Mouse (Mus musculus) forebrain, embryonic 15.5 days (tissue): ENCODE data around the gene Krt9. TPM values are rescaled to one million over a fixed set of nuclear protein-coding genes. Genes with fewer than 3 reads are reported as not detected.

Source experiments
- ATAC-seq: fragments of 200-750 bp; cut with Nextera tagmentation; replicated peaks from 2 replicates; pipeline ENCODE4 v1.8.0; 2017; ENCODE audit warnings: mild to moderate bottlenecking, moderate TSS enrichment, moderate library complexity
- H3K27ac ChIP-seq: fragments of 300-500 bp; sonication (generic); replicated peaks from 2 replicates; pipeline ENCODE4 v1.5.1; 2015; ENCODE audit warnings: mild to moderate bottlenecking, inconsistent platforms
- H3K27me3 ChIP-seq: fragments of 300-500 bp; sonication (generic); 2 replicates; pipeline ENCODE4 v1.6.1; 2015; ENCODE audit warnings: inconsistent platforms
- H3K36me3 ChIP-seq: fragments of 300-500 bp; sonication (generic); 2 replicates; pipeline ENCODE4 v1.6.1; 2015; ENCODE audit warnings: mild to moderate bottlenecking, inconsistent platforms
- H3K4me1 ChIP-seq: fragments of 300-500 bp; sonication (generic); 2 replicates; pipeline ENCODE4 v1.6.1; 2015; ENCODE audit warnings: inconsistent platforms
- H3K4me2 ChIP-seq: fragments of 300-500 bp; sonication (generic); replicated peaks from 2 replicates; pipeline ENCODE4 v1.6.1; 2015; ENCODE audit warnings: mild to moderate bottlenecking, inconsistent platforms
- H3K4me3 ChIP-seq: fragments of 300-500 bp; sonication (generic); 2 replicates; pipeline ENCODE4 v1.5.1; 2015; ENCODE audit warnings: mild to moderate bottlenecking, inconsistent platforms
- H3K9ac ChIP-seq: fragments of 300-500 bp; sonication (generic); replicated peaks from 2 replicates; pipeline ENCODE4 v1.6.1; 2015; ENCODE audit warnings: mild to moderate bottlenecking, inconsistent platforms
- H3K9me3 ChIP-seq: fragments of 300-500 bp; sonication (generic); 2 replicates; pipeline ENCODE4 v1.6.1; 2016; ENCODE audit warnings: inconsistent platforms
- WGBS: fragments of 180-500 bp; shearing (Covaris S2); methylation state at CpG from one replicate; pipeline ENCODE4 v1.1.7; 2015; ENCODE audit warnings: mixed read lengths; 5-methylcytosine and 5-hydroxymethylcytosine counted together
- polyA plus RNA-seq: library from polyadenylated mRNA; unstranded; fragments of >200 nt; fragmentation: Nextera tagmentation; extraction: Ambion mirVana; gene quantifications from 2 replicates; pipeline ENCODE4 v1.2.1, GENCODE M21; 2015

Gene Krt9
- polyA plus RNA-seq, 1 experiment from 2014 or later, result not detected

DNA sequence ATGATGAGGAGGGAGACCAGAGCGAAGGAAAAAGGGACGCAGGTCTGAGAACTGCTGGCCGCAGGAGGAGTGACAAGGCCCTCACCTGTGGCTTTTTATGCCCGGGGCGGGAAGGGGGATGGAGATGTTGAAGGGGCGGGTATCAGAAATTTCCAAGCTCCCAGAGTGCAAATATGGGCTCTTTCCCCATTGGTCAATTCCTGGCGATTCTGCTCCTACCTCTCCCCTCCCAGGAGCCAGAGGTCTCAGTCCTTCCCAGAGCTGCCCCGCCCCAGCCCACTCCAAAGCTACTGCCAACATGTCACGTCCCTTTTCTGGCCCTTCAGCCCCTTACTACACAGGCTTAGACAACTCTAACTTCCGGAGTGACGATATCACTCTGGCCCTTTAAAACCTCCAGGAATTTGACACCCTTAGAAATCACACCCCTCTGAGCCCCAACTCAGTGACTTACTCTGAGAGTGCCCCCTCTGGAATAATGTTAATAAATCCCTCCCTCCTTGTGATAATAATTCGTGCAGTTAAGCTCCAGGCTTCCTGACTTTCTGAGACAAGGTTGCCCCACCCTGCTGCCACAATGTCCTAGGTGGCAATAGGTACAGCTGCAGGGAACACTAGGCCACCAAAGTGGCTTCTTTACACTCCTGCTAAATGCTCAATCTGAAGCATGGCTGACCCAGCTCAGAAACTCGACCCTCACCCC is 47.0 kb downstream of the Krt9 start:
- Histone ChIP-seq H3K9me3 (no peaks in the 10 kb centered on the region), H3K4me2 (peak overlapping the region; percentile 26; the same call in 1 of the 2 replicates), H3K4me3 (0 out of 2 replicates have a peak overlapping the region, but pooled peaks have one; percentile 7), H3K9ac (no peak overlapping the region), H3K4me1 (0 out of 2 replicates have a peak, but pooled peaks cover 6% of the 10 kb centered on the region), H3K27me3 (peaks cover 29% of the 10 kb centered on the region), H3K36me3 (no peaks in the 10 kb centered on the region), H3K27ac (no peak overlapping the region)
- no peak for ATAC-seq
- WGBS, result 4% methylated on average over 13 of the region's 13 CpGs

DNA sequence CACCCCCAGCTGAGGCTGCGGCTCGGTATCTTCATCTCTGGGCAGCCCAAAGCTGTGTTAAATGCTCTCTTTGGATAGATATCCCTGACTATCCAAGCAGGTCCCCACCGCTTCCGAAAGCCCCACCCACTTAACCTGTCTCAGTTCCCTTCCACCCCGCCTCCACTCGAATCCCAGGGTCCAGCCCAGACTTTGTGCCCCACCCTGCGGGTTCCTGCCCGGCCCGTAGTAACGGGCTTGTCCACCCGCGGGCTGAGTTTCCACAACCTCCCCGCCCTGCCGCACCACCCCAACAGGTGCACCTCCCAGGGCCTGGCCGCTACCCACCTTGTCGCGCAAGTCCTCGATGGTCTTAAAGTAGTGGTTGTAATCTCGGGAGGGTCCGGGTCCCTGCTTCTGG is 47.9 kb downstream of the Krt9 start:
- H3K27me3 ChIP-seq, result peaks cover 29% of the 10 kb centered on the region
- ATAC-seq, result no peak

GRCm38 (mm10) chr11:100140966-100141365 is 52.1 kb downstream of the Krt9 start:
- Histone ChIP-seq H3K36me3 (no peaks in the 10 kb centered on the region), H3K9ac (no peak overlapping the region), H3K27ac (no peak overlapping the region), H3K9me3 (no peaks in the 10 kb centered on the region), H3K4me1 (peaks cover 20% of the 10 kb centered on the region), H3K4me2 (no peak overlapping the region), H3K4me3 (no peak overlapping the region), H3K27me3 (peaks cover 21% of the 10 kb centered on the region; the same call in 1 of the 2 replicates)
- WGBS, result 82% methylated on average over 21 of the region's 21 CpGs
- no peak for ATAC-seq

More for the DNA sequence above, 47.9 kb downstream of the Krt9 start:
- Histone ChIP-seq H3K4me1 (0 out of 2 replicates have a peak, but pooled peaks cover 6% of the 10 kb centered on the region), H3K27ac (no peak overlapping the region), H3K9ac (no peak overlapping the region), H3K36me3 (no peaks in the 10 kb centered on the region), H3K9me3 (no peaks in the 10 kb centered on the region), H3K4me3 (0 out of 2 replicates have a peak overlapping the region, but pooled peaks have one; percentile 7), H3K4me2 (peak overlapping the region; percentile 26)
- WGBS, result under 1% methylated on average over 20 of the region's 20 CpGs

GRCm38 (mm10) chr11:100139391-100139790 is 53.7 kb downstream of the Krt9 start:
- Histone ChIP-seq H3K36me3 (no peaks in the 10 kb centered on the region), H3K9ac (no peak overlapping the region), H3K9me3 (no peaks in the 10 kb centered on the region), H3K4me1 (peaks cover 14% of the 10 kb centered on the region), H3K4me3 (no peak overlapping the region), H3K27me3 (peaks cover 6% of the 10 kb centered on the region; the same call in 1 of the 2 replicates), H3K4me2 (no peak overlapping the region), H3K27ac (no peak overlapping the region)
- ATAC-seq, result no peak
- 79% methylated on average over 2 of the region's 2 CpGs for WGBS

DNA sequence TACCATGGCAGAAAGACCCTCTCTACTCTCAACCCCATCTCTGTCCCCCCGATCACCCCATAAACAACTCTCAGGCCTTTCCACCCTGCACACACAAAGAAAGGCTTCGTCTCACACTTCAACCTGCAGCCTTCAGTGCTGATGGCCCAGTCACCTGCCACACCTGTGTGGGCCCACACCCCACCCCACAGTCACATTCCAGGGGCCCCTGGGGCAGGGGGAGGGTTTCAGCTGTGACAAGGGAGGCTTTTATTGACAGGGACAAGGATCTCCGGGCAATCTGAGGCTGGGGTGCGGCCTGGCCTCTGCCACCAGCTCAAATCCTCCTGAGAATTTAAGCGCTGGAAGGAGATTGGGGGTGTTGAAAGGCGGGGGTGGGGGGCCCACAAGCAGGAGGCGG is 54.2 kb downstream of the Krt9 start:
- peaks cover 14% of the 10 kb centered on the region for H3K4me1 ChIP-seq
- H3K27ac ChIP-seq, result no peak overlapping the region
- 50% methylated on average over 7 of the region's 7 CpGs for WGBS
- no peak overlapping the region for H3K4me2 ChIP-seq
- no peak for ATAC-seq
- H3K4me3 ChIP-seq, result no peak overlapping the region
- peaks cover under 1% of the 10 kb centered on the region; the same call in 1 of the 2 replicates for H3K27me3 ChIP-seq
- H3K36me3 ChIP-seq, result no peaks in the 10 kb centered on the region
- no peak overlapping the region for H3K9ac ChIP-seq
- no peaks in the 10 kb centered on the region for H3K9me3 ChIP-seq

- H3K4me3 ChIP-seq, result no peak overlapping the region
- 24% methylated on average over 5 of the region's 5 CpGs for WGBS
- H3K4me1 ChIP-seq, result peaks cover 14% of the 10 kb centered on the region
- ATAC-seq, result peak; percentile 53
- no peak overlapping the region for H3K4me2 ChIP-seq
- no peaks in the 10 kb centered on the region for H3K9me3 ChIP-seq
- no peaks in the 10 kb centered on the region for H3K27me3 ChIP-seq
- no peaks in the 10 kb centered on the region for H3K36me3 ChIP-seq
- no peak overlapping the region for H3K27ac ChIP-seq
- H3K9ac ChIP-seq, result no peak overlapping the region
Measured at GRCm38 (mm10) chr11:100137693-100138092, 55.4 kb downstream of the Krt9 start.

Other genes with a start within 250 kb of the Krt9 start
- gene Krtap9-5, start 244.8 kb downstream of the Krt9 start, polyA plus RNA-seq, result not detected in 2 replicates
- not detected in 2 replicates for gene Krtap29-1, start 214.2 kb downstream of the Krt9 start, polyA plus RNA-seq
- not detected in 2 replicates for gene Krtap16-1, start 206.6 kb downstream of the Krt9 start, polyA plus RNA-seq
- not detected in 2 replicates for gene Krtap17-1, start 199.3 kb downstream of the Krt9 start, polyA plus RNA-seq
- not detected in 2 replicates for gene Krt33a, start 177.0 kb downstream of the Krt9 start, polyA plus RNA-seq
- not detected in 2 replicates for gene Krt33b, start 163.4 kb downstream of the Krt9 start, polyA plus RNA-seq
- not detected in 2 replicates for gene Krt34, start 151.7 kb downstream of the Krt9 start, polyA plus RNA-seq
- gene Krt31, start 142.7 kb downstream of the Krt9 start, polyA plus RNA-seq, result not detected in 2 replicates
- gene Krt32, start 105.0 kb downstream of the Krt9 start, polyA plus RNA-seq, result not detected in 2 replicates
- not detected in 2 replicates for gene Krt35, start 97.0 kb downstream of the Krt9 start, polyA plus RNA-seq
- not detected in 2 replicates for gene Krt36, start 87.6 kb downstream of the Krt9 start, polyA plus RNA-seq
- not detected in 2 replicates for gene Krt13, start 71.7 kb downstream of the Krt9 start, polyA plus RNA-seq
- gene Krt15, start 57.3 kb downstream of the Krt9 start, polyA plus RNA-seq, result 0.60 TPM in 1 of 2 replicates, not detected in the other
- 0.32 and 3.8 TPM in 2 replicates for gene Krt19, start 44.6 kb downstream of the Krt9 start, polyA plus RNA-seq
- gene Krt14, start 14.3 kb upstream of the Krt9 start, polyA plus RNA-seq, result 0.25 TPM in 1 of 2 replicates, not detected in the other
- not detected in 2 replicates for gene Krt16, start 55.7 kb upstream of the Krt9 start, polyA plus RNA-seq
- 0.31 TPM in 1 of 2 replicates, not detected in the other for gene Krt17, start 67.8 kb upstream of the Krt9 start, polyA plus RNA-seq
- not detected in 2 replicates for gene Krt42, start 76.6 kb upstream of the Krt9 start, polyA plus RNA-seq
- gene Eif1, start 126.6 kb upstream of the Krt9 start, polyA plus RNA-seq, result 1,252 and 1,271 TPM in 2 replicates
- 0.57 and 0.78 TPM in 2 replicates for gene Gast, start 141.2 kb upstream of the Krt9 start, polyA plus RNA-seq
- gene Hap1, start 162.9 kb upstream of the Krt9 start, polyA plus RNA-seq, result 94.7 and 128 TPM in 2 replicates
- 51.4 and 55.4 TPM in 2 replicates for gene Jup, start 204.5 kb upstream of the Krt9 start, polyA plus RNA-seq
- gene P3h4, start 221.6 kb upstream of the Krt9 start, polyA plus RNA-seq, result 13.5 and 14.4 TPM in 2 replicates
- gene Fkbp10, start 222.5 kb upstream of the Krt9 start, polyA plus RNA-seq, result 16.9 and 17.3 TPM in 2 replicates
- gene Nt5c3b, start 248.6 kb upstream of the Krt9 start, polyA plus RNA-seq, result 103 and 112 TPM in 2 replicates
- 0.67 and 0.69 TPM in 2 replicates for gene Klhl10, start 248.7 kb upstream of the Krt9 start, polyA plus RNA-seq